ENCODE assay signal across 8 mouse cellular contexts in genomic region chr12:69436839-69437501, GRCm38 (mm10).
DNase-seq lines count a peak whose midpoint lies in the region; ATAC-seq lines count a peak whose summit lies in the region.

No protein-coding gene starts in this region.

- no peak overlapping the region for H3K4me3 ChIP-seq in hindbrain, embryonic 11.5 days (ENCODE audit: low read depth, low read length)
- H3K4me3 ChIP-seq in hindbrain, embryonic 13.5 days: no peak overlapping the region

- no peaks in the 10 kb centered on the region for H3K27me3 ChIP-seq in hindbrain, embryonic 11.5 days (ENCODE audit: control insufficient read depth, insufficient read depth, low read length)
- no peaks in the 10 kb centered on the region for H3K27me3 ChIP-seq in hindbrain, embryonic 13.5 days

- no peaks in the 10 kb centered on the region for H3K36me3 ChIP-seq in hindbrain, embryonic 11.5 days (ENCODE audit: control insufficient read depth, insufficient read depth, low read length)
- no peaks in the 10 kb centered on the region for H3K36me3 ChIP-seq in hindbrain, embryonic 13.5 days

- ATAC-seq in hindbrain, embryonic 11.5 days (ENCODE audit: low FRiP score): peak; percentile 75; the same call in 1 of the 2 replicates
- no peak for ATAC-seq in hindbrain, embryonic 13.5 days (ENCODE audit: low FRiP score)

- H3K27ac ChIP-seq in hindbrain, embryonic 11.5 days (ENCODE audit: low read depth, low read length): no peak overlapping the region
- H3K27ac ChIP-seq in hindbrain, embryonic 13.5 days: no peak overlapping the region

- no peak overlapping the region for H3K4me2 ChIP-seq in hindbrain, embryonic 11.5 days (replicated peaks; ENCODE audit: low read depth, low read length)
- no peak overlapping the region for H3K4me2 ChIP-seq in hindbrain, embryonic 13.5 days

- WGBS in hindbrain, embryonic 11.5 days: 22% methylated on average over 10 of the region's 10 CpGs
- 20% methylated on average over 10 of the region's 10 CpGs for WGBS in hindbrain, embryonic 13.5 days

- no peaks in the 10 kb centered on the region for H3K4me1 ChIP-seq in hindbrain, embryonic 11.5 days (replicated peaks; ENCODE audit: control insufficient read depth, insufficient read depth, low read length)
- no peaks in the 10 kb centered on the region for H3K4me1 ChIP-seq in hindbrain, embryonic 13.5 days (replicated peaks)

- no peak overlapping the region for H3K9ac ChIP-seq in hindbrain, embryonic 11.5 days (ENCODE audit: low read depth, low read length)
- no peak overlapping the region for H3K9ac ChIP-seq in hindbrain, embryonic 13.5 days

- peak; percentile 55 for DNase-seq in hindbrain, embryonic 11.5 days (ENCODE audit: low spot score)
- peak; percentile 45 to 70 for DNase-seq in urinary bladder, postnatal 36 days (ENCODE audit: low spot score in 2 of 2)
- DNase-seq in urinary bladder, postnatal 4 days (ENCODE audit: low spot score in 2 of 2): no peak
- DNase-seq in left cerebral cortex, adult 9 months (ENCODE audit: low spot score in 2 of 2): peak; percentile 40 to 77
- DNase-seq in thymus, postnatal 4 days: no peak
- no peak for DNase-seq in gastrocnemius, adult 8-10 months (ENCODE audit: low spot score in 2 of 2)
- no peak for DNase-seq in spleen, adult 12 weeks (ENCODE audit: low spot score)

- no peaks in the 10 kb centered on the region for H3K9me3 ChIP-seq in hindbrain, embryonic 11.5 days (ENCODE audit: control insufficient read depth, low read length)
- H3K9me3 ChIP-seq in hindbrain, embryonic 13.5 days: peaks cover 9% of the 10 kb centered on the region

Comparison
In these comparisons a context has a peak if more than half of its experiments do, and no peak if none do; other contexts are left out.
1. DNase-seq: peak in hindbrain, embryonic 11.5 days (single experiment), urinary bladder, postnatal 36 days (2 of 2) and left cerebral cortex, adult 9 months (2 of 2); none in urinary bladder, postnatal 4 days (0 of 2), thymus, postnatal 4 days (single experiment), gastrocnemius, adult 8-10 months (0 of 2) and spleen, adult 12 weeks (single experiment).